Comparison of ENCODE assay signal across 24 mouse cellular contexts in the genomic region with DNA sequence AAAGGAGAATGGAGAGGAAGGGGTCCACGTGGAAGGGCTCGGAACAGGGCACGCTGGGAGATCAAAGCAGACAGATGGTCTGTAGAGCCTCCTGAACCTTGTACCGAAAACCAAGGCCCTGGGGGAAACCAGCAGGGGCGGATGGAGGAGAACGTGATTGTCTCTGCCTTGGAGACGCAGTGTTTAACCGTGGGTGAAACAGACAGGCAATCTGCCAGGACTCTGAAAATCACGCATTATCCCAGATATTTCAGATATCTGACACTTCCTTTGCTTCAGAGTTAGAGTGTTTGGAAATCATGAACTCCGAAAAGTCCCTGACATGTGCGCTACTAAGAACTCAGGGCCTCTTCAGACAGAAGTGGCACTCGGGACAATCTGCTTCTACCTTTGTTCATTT.
DNase-seq lines count a peak whose midpoint lies in the region; ATAC-seq lines count a peak whose summit lies in the region.
"Had no signal": no experiment of that assay in that cellular context is flagged by ENCODE, and none has a peak within 500 bp of the region (broad histone marks: within the 10 kb centered on the region; RNA-seq: fewer than 3 reads in every experiment).

No protein-coding gene starts in this region.

- H3K4me1 ChIP-seq in lung, embryonic 16.5 days (replicated peaks; ENCODE audit: control insufficient read depth, insufficient read depth, low read length) = no peaks in the 10 kb centered on the region; the same call in 1 of the 2 replicates
- H3K4me1 ChIP-seq in midbrain, embryonic 11.5 days (ENCODE audit: control insufficient read depth, insufficient read depth, low read length) = no peaks in the 10 kb centered on the region
- no peaks in the 10 kb centered on the region for H3K4me1 ChIP-seq in midbrain, embryonic 13.5 days (replicated peaks)
- H3K4me1 ChIP-seq: embryonic facial prominence, embryonic 12.5 days; forebrain, embryonic 13.5 days; forebrain, embryonic 15.5 days had no signal

- DNase-seq in heart, adult 11 months = peak; percentile 75
- DNase-seq in heart, postnatal 10 days = no peak
- no peak for DNase-seq in lung, postnatal 25 days (ENCODE audit: low spot score)
- peak; percentile 45 for DNase-seq in midbrain, embryonic 11.5 days (ENCODE audit: low spot score, missing footprints)
- DNase-seq: adrenal gland, adult 8-10 months; adrenal gland, postnatal 14 days; adrenal gland, postnatal 36 days; B cell, adult 2 months; cerebellum, adult 11-12 months; cerebellum, adult 2 months; cerebellum, adult 9-10 months; cerebellum, postnatal 10 days; cerebellum, postnatal 25 days had no signal

- H3K36me3 ChIP-seq in lung, embryonic 16.5 days (ENCODE audit: control insufficient read depth, insufficient read depth, low read length) = no peaks in the 10 kb centered on the region
- H3K36me3 ChIP-seq in midbrain, embryonic 11.5 days (ENCODE audit: control insufficient read depth, insufficient read depth, low read length) = no peaks in the 10 kb centered on the region
- H3K36me3 ChIP-seq in midbrain, embryonic 13.5 days = no peaks in the 10 kb centered on the region
- H3K36me3 ChIP-seq: embryonic facial prominence, embryonic 10.5 days; embryonic facial prominence, embryonic 12.5 days; forebrain, embryonic 15.5 days; G1E had no signal

- peak; percentile 29; the same call in 1 of the 2 replicates for ATAC-seq in lung, embryonic 16.5 days (ENCODE audit: low read depth)
- ATAC-seq in midbrain, embryonic 11.5 days (ENCODE audit: low FRiP score) = no peak
- no peak for ATAC-seq in midbrain, embryonic 13.5 days
- ATAC-seq: activated CD4-positive, CD25-positive, alpha-beta regulatory T cell, adult 4 months; CD4-positive, CD25-positive, alpha-beta regulatory T cell, adult 4 months; forebrain, embryonic 13.5 days; forebrain, embryonic 15.5 days; Patski had no signal

- H3K4me2 ChIP-seq in lung, embryonic 16.5 days (ENCODE audit: low read depth, low read length) = no peak overlapping the region
- H3K4me2 ChIP-seq in midbrain, embryonic 11.5 days = no peak overlapping the region
- no peak overlapping the region for H3K4me2 ChIP-seq in midbrain, embryonic 13.5 days (replicated peaks)
- H3K4me2 ChIP-seq: embryonic facial prominence, embryonic 12.5 days; forebrain, embryonic 13.5 days; forebrain, embryonic 15.5 days had no signal

- H3K9me3 ChIP-seq in lung, embryonic 16.5 days (ENCODE audit: control insufficient read depth, low read length) = no peaks in the 10 kb centered on the region
- H3K9me3 ChIP-seq in midbrain, embryonic 11.5 days (ENCODE audit: control insufficient read depth, low read length) = no peaks in the 10 kb centered on the region
- H3K9me3 ChIP-seq in midbrain, embryonic 13.5 days = no peaks in the 10 kb centered on the region
- H3K9me3 ChIP-seq: embryonic facial prominence, embryonic 10.5 days; embryonic facial prominence, embryonic 12.5 days; forebrain, embryonic 13.5 days; forebrain, embryonic 15.5 days had no signal

- no peak overlapping the region for H3K4me3 ChIP-seq in lung, embryonic 16.5 days (ENCODE audit: low read length)
- no peak overlapping the region for H3K4me3 ChIP-seq in midbrain, embryonic 11.5 days (ENCODE audit: low read depth, low read length)
- H3K4me3 ChIP-seq in midbrain, embryonic 13.5 days (replicated peaks) = no peak overlapping the region
- H3K4me3 ChIP-seq: embryonic facial prominence, embryonic 10.5 days; embryonic facial prominence, embryonic 12.5 days; forebrain, embryonic 13.5 days; forebrain, embryonic 15.5 days had no signal

- 51% methylated on average over 12 of the region's 12 CpGs for WGBS in lung, embryonic 16.5 days
- 90% methylated on average over 12 of the region's 12 CpGs for WGBS in midbrain, embryonic 11.5 days
- WGBS in midbrain, embryonic 13.5 days = 95% methylated on average over 12 of the region's 12 CpGs

- H3K27me3 ChIP-seq in lung, embryonic 16.5 days (ENCODE audit: control insufficient read depth, insufficient read depth, low read depth, low read length) = no peaks in the 10 kb centered on the region
- H3K27me3 ChIP-seq in midbrain, embryonic 11.5 days (ENCODE audit: control insufficient read depth, insufficient read depth, low read length) = no peaks in the 10 kb centered on the region
- H3K27me3 ChIP-seq in midbrain, embryonic 13.5 days = no peaks in the 10 kb centered on the region
- H3K27me3 ChIP-seq: CH12.LX; embryonic facial prominence, embryonic 12.5 days; forebrain, embryonic 13.5 days; forebrain, embryonic 15.5 days had no signal

- no peak overlapping the region for H3K27ac ChIP-seq in lung, embryonic 16.5 days (ENCODE audit: low read length)
- H3K27ac ChIP-seq in midbrain, embryonic 11.5 days (ENCODE audit: low read depth, low read length) = no peak overlapping the region
- H3K27ac ChIP-seq in midbrain, embryonic 13.5 days = no peak overlapping the region
- H3K27ac ChIP-seq: embryonic facial prominence, embryonic 10.5 days; embryonic facial prominence, embryonic 12.5 days; forebrain, embryonic 13.5 days; forebrain, embryonic 15.5 days had no signal

- intact Hi-C loops in heart, postnatal 10 days (cut with DNase I) = no loop called here

- no peak overlapping the region for H3K9ac ChIP-seq in lung, embryonic 16.5 days (ENCODE audit: low read length)
- H3K9ac ChIP-seq in midbrain, embryonic 11.5 days (ENCODE audit: low read length) = no peak overlapping the region
- no peak overlapping the region for H3K9ac ChIP-seq in midbrain, embryonic 13.5 days (replicated peaks)
- H3K9ac ChIP-seq: embryonic facial prominence, embryonic 12.5 days; forebrain, embryonic 13.5 days; forebrain, embryonic 15.5 days had no signal

Comparison
In these comparisons a context has a peak if more than half of its experiments do, and no peak if none do; other contexts are left out.
1. DNase-seq: peak in heart, adult 11 months (single experiment) and midbrain, embryonic 11.5 days (single experiment); none in heart, postnatal 10 days (0 of 2) and lung, postnatal 25 days (single experiment).